Mouse (Mus musculus): ENCODE measurements at regions not wholly inside any gene's neighbourhood (a gene's known extent, or its start where the extent isn't known, plus 50 kb on each side); places are given as distances from the start of the nearest gene placed in this dataset.

GRCm38 (mm10) chr5:148608178-148608577, 55.6 kb upstream of the Ubl3 start:
- TF ChIP-seq POLR2A (IDR thresholded peaks at IDR 0.05; ENCODE audit: low read depth, low read length): no peak
- no peak for TF ChIP-seq CTCF (IDR thresholded peaks at IDR 0.05; ENCODE audit: borderline replicate concordance, insufficient read depth, low read length)

All from embryonic fibroblast, embryonic 13.5 days (primary cell).